Mouse (Mus musculus): ENCODE results near the gene Atp11a.

Gene Atp11a

GRCm38 (mm10) chr8:12825236-12825635, 68.4 kb downstream of the Atp11a start:
- DNase-seq, result no peak

DNA sequence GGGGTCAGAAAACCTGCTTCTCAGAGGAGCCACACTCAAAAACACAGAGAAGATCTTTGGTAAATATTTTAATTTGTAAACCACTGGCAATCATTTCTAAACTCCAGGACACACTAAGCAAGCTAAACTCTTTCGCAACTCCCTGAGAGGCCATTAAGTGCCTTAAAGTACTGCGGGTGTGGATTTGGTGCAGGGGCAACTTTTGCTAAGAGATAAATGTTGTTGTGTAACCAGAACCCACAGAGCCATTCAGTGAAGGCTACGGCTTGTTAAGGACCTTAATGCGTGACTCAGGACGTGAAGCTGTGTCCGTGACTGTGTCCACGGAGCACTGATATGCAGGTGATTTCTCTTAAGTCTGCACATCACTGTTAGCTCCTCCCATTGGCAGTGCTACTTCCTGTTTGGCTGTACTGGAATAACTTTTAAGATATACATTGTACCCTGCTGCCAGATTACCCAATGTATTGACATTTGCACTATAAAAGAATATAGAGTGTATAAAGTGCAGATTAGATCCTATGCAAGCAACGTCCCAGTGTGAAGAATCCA, 68.9 kb downstream of the Atp11a start:
- DNase-seq, result peak; percentile 92

GRCm38 (mm10) chr8:12827124-12827523, 70.3 kb downstream of the Atp11a start:
- no peak for DNase-seq

DNA sequence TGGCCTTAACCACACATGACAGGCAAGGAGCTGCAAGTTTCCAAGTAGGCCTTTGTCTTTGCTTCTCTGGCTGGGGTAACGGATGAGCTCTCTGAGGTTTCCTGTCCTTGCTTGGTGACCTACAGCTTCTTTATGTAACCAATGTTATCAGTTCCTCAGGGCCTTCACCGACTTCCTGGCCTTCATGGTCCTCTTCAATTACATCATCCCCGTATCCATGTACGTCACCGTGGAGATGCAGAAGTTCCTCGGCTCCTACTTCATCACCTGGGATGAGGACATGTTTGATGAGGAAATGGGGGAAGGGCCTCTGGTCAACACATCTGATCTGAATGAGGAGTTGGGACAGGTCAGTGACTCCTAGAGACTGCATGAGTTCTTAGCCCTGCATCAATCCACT, 71.5 kb downstream of the Atp11a start:
- no peak for DNase-seq

DNA sequence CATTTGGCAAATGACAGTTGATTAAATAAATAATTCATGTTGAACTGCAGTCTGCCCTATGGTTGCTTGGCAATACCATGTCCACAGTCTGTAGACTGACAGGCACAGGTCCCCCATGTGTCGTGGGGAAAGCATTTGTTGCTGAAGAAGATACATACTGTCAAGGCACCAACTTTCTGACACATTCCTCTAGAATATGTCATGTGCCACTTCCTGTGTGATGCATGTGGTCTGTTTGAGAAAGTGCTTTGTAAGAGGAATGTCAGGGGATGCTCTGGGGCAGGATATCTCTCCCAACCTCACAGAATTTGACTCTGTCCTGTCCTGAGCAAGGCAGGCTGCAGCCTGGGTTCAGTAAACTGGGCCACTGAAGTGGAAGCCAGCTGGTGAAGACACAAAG, 72.6 kb downstream of the Atp11a start:
- no peak for DNase-seq

DNA sequence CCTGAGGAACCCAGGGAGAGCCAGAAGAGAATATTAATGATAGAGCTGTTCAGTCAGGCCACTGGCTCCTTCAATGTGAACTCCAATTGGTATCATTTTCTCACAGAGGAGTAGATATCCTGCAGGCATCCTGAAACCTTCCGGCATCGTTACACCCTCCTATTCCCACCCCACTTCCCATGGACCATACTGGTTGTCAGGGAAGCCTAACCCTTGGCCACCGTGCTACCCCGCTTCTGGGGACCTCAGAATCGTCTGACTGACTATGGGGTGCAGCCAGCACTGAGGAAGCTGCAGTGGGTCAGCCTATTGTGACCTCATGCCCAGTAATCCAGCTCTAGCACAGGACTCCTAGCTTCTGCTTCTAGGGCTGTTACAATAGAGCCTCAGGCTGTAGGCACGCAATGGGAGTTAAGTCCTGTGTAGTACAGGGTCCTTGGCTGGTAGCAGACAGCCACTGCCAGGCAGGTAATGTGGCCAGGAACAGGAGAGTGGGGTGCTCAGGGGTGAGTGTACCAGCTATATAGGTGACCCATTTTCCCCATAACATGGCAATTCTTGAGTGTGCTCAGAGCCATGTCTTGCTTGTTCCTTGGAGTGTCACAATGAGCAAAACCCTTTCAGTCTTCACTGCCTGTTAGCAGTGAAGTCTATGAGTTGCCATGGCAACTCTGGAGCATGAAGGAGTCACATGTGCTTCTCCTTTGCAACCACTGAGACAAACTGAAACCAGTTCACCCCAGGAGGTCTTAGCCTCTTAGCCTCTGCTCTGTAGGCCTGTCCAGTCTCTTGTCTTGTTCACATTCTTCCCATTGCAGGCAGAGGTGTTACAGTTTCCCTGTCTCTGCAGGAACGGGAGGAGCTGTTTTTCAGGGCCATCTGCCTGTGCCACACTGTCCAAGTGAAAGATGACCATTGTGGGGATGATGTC, 75.1 kb downstream of the Atp11a start:
- DNase-seq, result peak; percentile 10

- DNase-seq, result no peak
These were observed 76.8 kb downstream of the Atp11a start for GRCm38 (mm10) chr8:12833616-12834015.

- DNase-seq, result peak; percentile 13
These were observed 84.0 kb downstream of the Atp11a start for GRCm38 (mm10) chr8:12840834-12841233.

DNA sequence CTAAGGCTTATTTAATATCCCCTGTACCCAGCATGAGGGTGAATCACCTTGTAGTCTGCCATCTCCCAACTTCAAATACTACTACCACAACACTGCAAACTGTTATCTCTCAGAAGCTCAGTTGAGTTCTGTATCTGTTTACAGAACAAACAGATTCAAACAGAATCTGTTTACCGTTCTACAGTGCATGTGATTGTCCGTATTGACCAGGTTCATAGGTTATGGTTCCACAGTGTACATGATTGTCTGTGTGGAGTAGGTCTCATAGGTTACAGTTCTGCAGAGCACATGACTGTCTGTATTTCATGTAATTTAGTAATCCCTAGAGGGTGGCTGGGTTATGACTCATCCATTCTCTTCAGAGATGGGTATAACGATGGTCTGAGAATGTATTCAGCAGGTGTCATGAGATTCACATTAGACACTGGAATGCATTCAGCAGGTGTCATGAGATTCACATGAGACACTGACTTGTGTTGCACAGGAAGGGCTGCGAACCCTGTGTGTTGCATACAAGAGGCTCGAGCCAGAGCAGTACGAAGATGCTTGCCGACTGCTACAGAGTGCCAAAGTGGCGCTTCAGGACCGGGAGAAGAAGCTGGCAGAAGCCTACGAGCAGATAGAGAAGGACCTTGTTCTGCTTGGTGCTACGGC, 85.7 kb downstream of the Atp11a start:
- DNase-seq, result no peak

- DNase-seq, result no peak
These were observed 87.6 kb downstream of the Atp11a start for GRCm38 (mm10) chr8:12844347-12844950.

GRCm38 (mm10) chr8:12846447-12846846, 89.6 kb downstream of the Atp11a start:
- no peak for DNase-seq

DNA sequence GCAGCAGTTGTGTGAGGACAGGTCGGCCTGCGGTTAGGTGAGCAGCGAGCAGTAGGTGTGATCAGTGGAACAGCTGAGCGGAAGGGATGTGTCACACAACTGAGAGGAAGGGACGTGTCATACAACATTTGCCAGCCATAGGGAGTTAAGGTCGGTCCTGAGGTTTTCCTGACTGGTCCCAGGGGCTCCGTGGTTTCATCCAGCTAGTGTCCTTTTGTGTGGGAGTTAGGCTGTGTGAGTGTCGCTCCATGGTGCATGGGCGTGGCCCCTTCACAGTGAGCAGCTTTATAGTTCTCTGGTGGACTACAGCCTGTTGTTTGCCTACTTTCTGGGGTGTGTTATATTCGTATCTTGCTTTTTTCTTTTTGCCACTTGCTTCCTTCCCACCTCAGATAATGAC, 94.4 kb downstream of the Atp11a start:
- no peak for DNase-seq

GRCm38 (mm10) chr8:12856038-12856437, 99.2 kb downstream of the Atp11a start:
- peak; percentile 43 for DNase-seq

DNA sequence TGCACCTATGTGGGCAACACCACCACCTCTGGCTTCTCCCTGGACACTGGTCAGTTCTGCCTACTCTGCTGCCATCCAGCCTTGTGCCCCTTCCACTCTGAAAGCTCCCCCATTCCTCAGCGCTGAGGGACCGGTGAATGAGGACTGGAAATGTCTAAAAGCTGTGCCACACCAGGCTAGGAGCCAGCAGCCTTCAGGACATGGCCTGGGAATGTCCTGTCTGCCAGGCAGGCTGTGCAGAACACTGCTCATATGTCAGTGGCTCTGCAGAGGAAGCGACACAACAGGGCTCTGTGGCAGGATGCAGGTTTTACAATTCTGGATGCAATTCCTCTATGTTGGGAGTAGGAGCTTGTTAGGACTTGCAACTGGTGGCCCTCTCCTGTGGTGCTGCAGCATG, 106.2 kb downstream of the Atp11a start:
- DNase-seq, result no peak

GRCm38 (mm10) chr8:12863608-12864007, 106.8 kb downstream of the Atp11a start:
- DNase-seq, result no peak

DNA sequence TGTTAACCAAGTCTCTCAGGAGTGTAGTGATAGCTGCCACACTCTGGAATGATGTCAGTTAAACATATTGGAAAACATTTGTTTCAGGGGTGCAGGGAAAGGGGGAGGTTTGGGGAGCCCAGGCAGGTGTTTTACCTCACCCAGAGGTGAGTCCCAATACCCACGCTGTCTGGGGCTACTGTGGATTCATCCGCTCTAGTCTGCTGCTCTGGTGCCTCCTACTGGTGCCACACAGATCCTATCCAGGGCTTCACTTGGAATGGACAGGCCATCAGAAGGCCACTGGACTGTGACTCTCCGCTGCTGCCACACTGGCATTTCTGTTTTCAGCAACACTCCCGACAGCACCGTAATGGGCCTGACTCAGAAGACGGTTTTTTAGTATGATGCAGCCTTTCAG, 109.0 kb downstream of the Atp11a start:
- peak; percentile 15 for DNase-seq

DNA sequence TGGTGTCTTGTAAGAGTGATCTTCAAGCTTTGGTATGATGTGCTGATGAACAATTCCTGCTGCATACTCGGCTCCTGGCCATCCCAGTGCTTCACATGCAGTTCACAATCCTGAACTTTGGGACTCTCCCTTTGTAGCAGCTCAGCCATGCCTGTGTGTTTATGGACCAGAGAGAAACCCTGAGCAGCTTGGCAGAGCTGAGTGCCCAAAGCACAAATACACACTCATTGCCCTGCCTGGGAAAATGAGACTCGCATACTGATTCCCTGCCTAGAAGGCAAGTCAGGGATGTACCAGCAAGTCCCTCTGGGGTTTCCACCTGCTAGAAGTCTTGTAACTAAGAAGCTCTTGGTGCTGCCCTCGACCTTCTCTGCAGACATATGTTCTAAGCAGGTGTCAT, 112.8 kb downstream of the Atp11a start:
- no peak for DNase-seq

GRCm38 (mm10) chr8:12870656-12871055, 113.8 kb downstream of the Atp11a start:
- DNase-seq, result no peak

DNA sequence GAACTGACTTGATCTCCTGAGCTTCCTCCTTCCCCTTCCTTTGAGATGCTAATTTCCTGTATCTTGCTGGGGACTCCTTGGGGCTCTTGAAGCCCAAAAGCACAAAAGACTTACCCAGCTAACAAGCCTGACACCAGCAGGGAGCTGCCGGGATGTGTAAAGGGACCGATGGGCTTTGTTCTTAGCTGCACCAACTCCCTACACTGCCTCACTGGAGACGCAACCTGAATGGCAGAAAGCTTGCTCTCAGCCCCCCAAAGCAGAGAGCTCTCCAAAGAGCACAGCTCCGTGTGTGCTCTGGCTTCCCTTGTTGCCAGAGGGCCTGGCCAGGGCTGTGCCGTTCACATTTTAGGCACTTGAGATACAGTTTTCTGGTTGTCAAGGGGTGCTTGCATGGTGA, 114.6 kb downstream of the Atp11a start:
- no peak for DNase-seq

DNA sequence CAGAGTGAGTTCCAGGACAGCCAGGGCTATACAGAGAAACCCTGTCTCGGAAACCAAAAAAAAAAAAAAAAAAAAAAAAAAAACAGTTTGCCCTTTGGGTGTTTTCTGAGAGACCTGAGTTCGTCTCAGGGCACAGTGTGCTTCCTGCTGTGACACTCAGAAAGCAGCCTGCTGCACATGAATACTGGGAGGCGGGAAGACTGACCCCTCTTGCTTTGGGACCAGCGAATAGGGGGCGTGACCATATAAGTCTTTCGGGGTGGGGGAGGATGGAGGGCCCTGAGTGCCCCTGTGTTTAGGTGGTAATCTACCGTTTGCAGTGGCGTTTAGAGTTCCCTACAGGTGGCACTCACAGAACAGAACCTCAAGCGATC, 116.2 kb downstream of the Atp11a start:
- no peak for DNase-seq

GRCm38 (mm10) chr8:12873357-12874046, 116.7 kb downstream of the Atp11a start, which contains the start of gene Mcf2l:
Mcf2l (plus strand) TSS chr8:12873806.
- DNase-seq, result peak; percentile 65

- peak; percentile 58 for DNase-seq
These were observed 117.5 kb downstream of the Atp11a start for GRCm38 (mm10) chr8:12874194-12874791.
